Mouse (Mus musculus) hindbrain, embryonic 13.5 days (tissue): ENCODE data around the gene Ppp1r12a. TPM values are rescaled to one million over a fixed set of nuclear protein-coding genes. Genes with fewer than 3 reads are reported as not detected.
"Not testable (repeated sequence)": the region's sequence is repeated elsewhere in the genome, so short reads cannot be mapped to it uniquely, and the experiment has no call there.

ENCODE experiments used
- ATAC-seq: fragments of 200-750 bp; cut with Nextera tagmentation; 2 replicates; pipeline ENCODE4 v1.8.0; 2017; ENCODE audit warnings: moderate TSS enrichment; ENCODE audit not compliant: low FRiP score
- H3K27ac ChIP-seq: fragments of 300-500 bp; sonication (generic); 2 replicates; pipeline ENCODE4 v1.5.1; 2015; ENCODE audit warnings: inconsistent platforms, mild to moderate bottlenecking, moderate library complexity
- H3K27me3 ChIP-seq: fragments of 300-500 bp; sonication (generic); 2 replicates; pipeline ENCODE4 v1.6.1; 2015; ENCODE audit warnings: mild to moderate bottlenecking, inconsistent platforms
- H3K36me3 ChIP-seq: fragments of 300-500 bp; sonication (generic); 2 replicates; pipeline ENCODE4 v1.6.1; 2015; ENCODE audit warnings: mild to moderate bottlenecking, inconsistent platforms
- H3K4me1 ChIP-seq: fragments of 300-500 bp; sonication (generic); replicated peaks from 2 replicates; pipeline ENCODE4 v1.6.1; 2015; ENCODE audit warnings: inconsistent platforms
- H3K4me2 ChIP-seq: fragments of 300-500 bp; sonication (generic); 2 replicates; pipeline ENCODE4 v1.6.1; 2015; ENCODE audit warnings: inconsistent platforms, mild to moderate bottlenecking, moderate library complexity
- H3K4me3 ChIP-seq: fragments of 300-500 bp; sonication (generic); 2 replicates; pipeline ENCODE4 v1.5.1; 2015; ENCODE audit warnings: mild to moderate bottlenecking, inconsistent platforms
- H3K9ac ChIP-seq: fragments of 300-500 bp; sonication (generic); 2 replicates; pipeline ENCODE4 v1.6.1; 2015; ENCODE audit warnings: mild to moderate bottlenecking, inconsistent platforms
- H3K9me3 ChIP-seq: fragments of 300-500 bp; sonication (generic); 2 replicates; pipeline ENCODE4 v1.6.1; 2016; ENCODE audit warnings: inconsistent platforms
- WGBS: fragments of 180-500 bp; shearing (Covaris S2); methylation state at CpG from one replicate; pipeline ENCODE4 v1.1.7; 2015; 5-methylcytosine and 5-hydroxymethylcytosine counted together
- polyA plus RNA-seq: library from polyadenylated mRNA; unstranded; fragments of >200 nt; fragmentation: Nextera tagmentation; extraction: Ambion mirVana; gene quantifications from 2 replicates; pipeline ENCODE4 v1.2.1, GENCODE M21; 2015

The Ppp1r12a gene
- polyA plus RNA-seq, 1 experiment from 2014 or later: 80.6 TPM

- Histone ChIP-seq H3K27ac (no peak overlapping the region), H3K27me3 (no peaks in the 10 kb centered on the region), H3K4me2 (no peak overlapping the region), H3K36me3 (peaks cover 37% of the 10 kb centered on the region), H3K4me1 (no peaks in the 10 kb centered on the region), H3K9ac (no peak overlapping the region), H3K9me3 (no peaks in the 10 kb centered on the region), H3K4me3 (no peak overlapping the region)
- WGBS: 84% methylated on average over 12 of the region's 12 CpGs
- ATAC-seq: no peak
These were observed 88.7 kb downstream of the Ppp1r12a start for GRCm38 (mm10) chr10:108250710-108251109.

- H3K4me1 ChIP-seq: no peaks in the 10 kb centered on the region
- 82% methylated on average over 1 of the region's 2 CpGs for WGBS
- no peaks in the 10 kb centered on the region for H3K27me3 ChIP-seq
- ATAC-seq: no peak
- no peaks in the 10 kb centered on the region for H3K9me3 ChIP-seq
- no peak overlapping the region for H3K27ac ChIP-seq
- H3K4me3 ChIP-seq: no peak overlapping the region
- H3K4me2 ChIP-seq: no peak overlapping the region
- H3K9ac ChIP-seq: no peak overlapping the region
- H3K36me3 ChIP-seq: peaks cover 42% of the 10 kb centered on the region
These were observed 89.2 kb downstream of the Ppp1r12a start for GRCm38 (mm10) chr10:108251181-108251580.

DNA sequence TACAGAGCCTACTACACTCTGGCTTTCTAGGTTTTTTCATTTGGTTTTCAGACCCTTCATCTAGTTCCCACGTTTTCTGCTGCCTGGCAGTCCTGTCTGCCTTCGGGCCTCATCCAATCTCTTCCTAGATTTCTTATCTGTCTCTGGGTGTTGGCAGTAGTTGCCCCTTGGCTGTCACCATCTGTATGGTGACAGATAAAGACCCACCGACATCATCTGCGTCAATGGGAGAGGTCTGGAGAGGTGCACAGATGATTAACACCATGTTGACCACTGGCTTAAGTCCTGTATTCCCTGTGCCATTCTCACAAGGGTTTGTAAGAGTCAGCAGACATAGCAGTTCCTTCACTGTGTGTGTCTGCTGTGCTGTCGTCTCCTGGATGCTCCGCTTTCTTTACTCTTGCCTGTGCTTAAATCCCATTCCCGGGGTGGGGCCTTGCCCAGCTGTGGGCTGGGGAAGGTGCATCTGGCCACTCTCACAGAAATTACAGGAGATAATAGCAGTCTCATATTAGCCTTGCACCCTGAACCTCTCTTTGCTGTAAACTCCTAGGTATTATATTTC is 93.9 kb downstream of the Ppp1r12a start:
- Histone ChIP-seq H3K9me3 (no peaks in the 10 kb centered on the region), H3K27ac (no peak overlapping the region), H3K9ac (no peak overlapping the region), H3K27me3 (no peaks in the 10 kb centered on the region), H3K4me3 (no peak overlapping the region), H3K4me2 (no peak overlapping the region), H3K4me1 (no peaks in the 10 kb centered on the region), H3K36me3 (peaks cover 42% of the 10 kb centered on the region)
- ATAC-seq: no peak
- WGBS: 92% methylated on average over 7 of the region's 7 CpGs

GRCm38 (mm10) chr10:108260931-108261330 is 98.9 kb downstream of the Ppp1r12a start:
- no peak overlapping the region for H3K27ac ChIP-seq
- H3K4me1 ChIP-seq: no peaks in the 10 kb centered on the region
- WGBS: 93% methylated on average over 10 of the region's 10 CpGs
- H3K36me3 ChIP-seq: peaks cover 46% of the 10 kb centered on the region
- H3K4me2 ChIP-seq: no peak overlapping the region
- no peak overlapping the region for H3K4me3 ChIP-seq
- H3K9me3 ChIP-seq: no peaks in the 10 kb centered on the region
- no peak overlapping the region for H3K9ac ChIP-seq
- ATAC-seq: no peak
- H3K27me3 ChIP-seq: no peaks in the 10 kb centered on the region

DNA sequence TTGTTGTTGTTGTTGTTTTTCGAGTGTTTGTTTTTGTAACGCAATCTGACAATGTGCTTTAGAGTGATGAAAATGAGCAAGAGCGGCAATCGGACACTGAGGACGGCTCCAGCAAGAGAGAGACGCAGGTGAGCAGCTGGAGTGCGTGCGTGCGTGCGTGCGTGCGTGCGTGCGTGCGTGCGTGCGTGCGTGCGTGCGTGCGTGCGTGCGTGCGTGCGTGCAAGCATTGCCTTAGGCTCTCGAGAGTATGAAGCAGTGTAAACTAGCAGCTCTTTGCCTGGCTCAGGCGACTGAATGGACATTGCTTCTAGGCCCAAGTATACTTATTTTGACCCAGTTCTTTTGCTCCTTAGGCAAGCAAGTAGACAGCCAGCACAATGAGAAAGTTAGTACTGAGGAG is 102.6 kb downstream of the Ppp1r12a start:
- H3K36me3 ChIP-seq: peaks cover 53% of the 10 kb centered on the region
- no peak for ATAC-seq
- 97% methylated on average over 27 of the region's 27 CpGs for WGBS

GRCm38 (mm10) chr10:108271201-108271600 is 109.2 kb downstream of the Ppp1r12a start:
- Histone ChIP-seq H3K9me3 (no peaks in the 10 kb centered on the region), H3K4me1 (no peaks in the 10 kb centered on the region), H3K27me3 (no peaks in the 10 kb centered on the region), H3K9ac (no peak overlapping the region), H3K27ac (no peak overlapping the region), H3K4me2 (no peak overlapping the region), H3K36me3 (peaks cover 46% of the 10 kb centered on the region), H3K4me3 (no peak overlapping the region)
- no peak for ATAC-seq
- WGBS: 82% methylated on average over 7 of the region's 7 CpGs

More for the DNA sequence above, 102.6 kb downstream of the Ppp1r12a start:
- Histone ChIP-seq H3K9ac (no peak overlapping the region), H3K27ac (no peak overlapping the region), H3K27me3 (no peaks in the 10 kb centered on the region), H3K4me3 (no peak overlapping the region), H3K4me2 (no peak overlapping the region), H3K4me1 (no peaks in the 10 kb centered on the region), H3K9me3 (no peaks in the 10 kb centered on the region)

- Histone ChIP-seq H3K27ac (no peak overlapping the region), H3K27me3 (no peaks in the 10 kb centered on the region), H3K9me3 (no peaks in the 10 kb centered on the region), H3K9ac (no peak overlapping the region), H3K4me3 (no peak overlapping the region), H3K4me1 (no peaks in the 10 kb centered on the region), H3K4me2 (no peak overlapping the region), H3K36me3 (peaks cover 34% of the 10 kb centered on the region)
- 70% methylated on average over 6 of the region's 6 CpGs for WGBS
- no peak for ATAC-seq
These were observed 114.7 kb downstream of the Ppp1r12a start for GRCm38 (mm10) chr10:108276678-108277077.

DNA sequence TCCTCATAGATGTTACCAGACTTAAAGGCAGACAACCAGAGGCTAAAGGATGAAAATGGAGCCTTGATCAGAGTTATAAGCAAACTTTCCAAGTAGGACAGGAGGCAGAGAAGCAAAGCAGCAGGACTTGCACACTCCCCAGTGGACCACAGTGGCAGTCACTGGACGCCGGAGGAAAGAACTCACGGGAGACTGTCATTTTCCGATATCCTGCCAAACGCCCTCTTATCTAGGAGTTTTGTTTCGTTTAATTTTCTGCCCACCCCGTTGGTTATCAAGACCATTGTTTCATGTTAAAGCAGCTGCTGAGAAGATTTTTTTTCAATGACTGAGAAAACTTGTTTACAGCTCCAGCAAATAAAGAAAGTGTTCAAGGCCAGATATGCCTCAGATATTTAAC is 115.2 kb downstream of the Ppp1r12a start:
- Histone ChIP-seq H3K9ac (no peak overlapping the region), H3K36me3 (peaks cover 31% of the 10 kb centered on the region), H3K4me2 (no peak overlapping the region), H3K27me3 (no peaks in the 10 kb centered on the region), H3K9me3 (no peaks in the 10 kb centered on the region), H3K27ac (no peak overlapping the region), H3K4me3 (no peak overlapping the region), H3K4me1 (no peaks in the 10 kb centered on the region)
- 90% methylated on average over 7 of the region's 7 CpGs for WGBS
- no peak for ATAC-seq

DNA sequence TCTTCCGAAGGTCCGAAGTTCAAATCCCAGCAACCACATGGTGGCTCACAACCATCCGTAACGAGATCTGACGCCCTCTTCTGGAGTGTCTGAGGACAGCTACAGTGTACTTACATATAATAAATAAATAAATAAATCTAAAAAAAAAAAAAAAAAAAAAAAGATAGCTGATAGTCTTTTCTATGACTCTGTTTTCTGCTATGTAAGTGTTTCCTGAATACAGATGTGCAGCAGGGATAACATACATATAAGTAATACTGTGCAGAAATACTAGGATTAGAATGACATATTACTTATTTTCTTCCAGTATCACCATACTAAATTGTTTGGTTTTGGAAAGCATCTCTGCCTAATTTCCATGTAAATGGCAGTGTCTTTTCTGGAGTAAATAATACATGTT is 119.1 kb downstream of the Ppp1r12a start:
- H3K4me3 ChIP-seq, H3K9ac ChIP-seq, H3K27me3 ChIP-seq, ATAC-seq, H3K4me1 ChIP-seq, H3K27ac ChIP-seq, H3K4me2 ChIP-seq, H3K9me3 ChIP-seq: not testable (repeated sequence)
- H3K36me3 ChIP-seq: peaks cover 19% of the 10 kb centered on the region
- 94% methylated on average over 2 of the region's 5 CpGs for WGBS

GRCm38 (mm10) chr10:108282351-108282750 is 120.4 kb downstream of the Ppp1r12a start:
- H3K27ac ChIP-seq: no peak overlapping the region
- H3K27me3 ChIP-seq: no peaks in the 10 kb centered on the region
- H3K36me3 ChIP-seq: peaks cover 13% of the 10 kb centered on the region
- H3K9ac ChIP-seq: no peak overlapping the region
- WGBS: 95% methylated on average over 6 of the region's 6 CpGs
- no peak overlapping the region for H3K4me3 ChIP-seq
- H3K9me3 ChIP-seq: no peaks in the 10 kb centered on the region
- 0 out of 2 replicates have a peak, but pooled peaks cover 5% of the 10 kb centered on the region for H3K4me1 ChIP-seq
- ATAC-seq: no peak
- H3K4me2 ChIP-seq: no peak overlapping the region

DNA sequence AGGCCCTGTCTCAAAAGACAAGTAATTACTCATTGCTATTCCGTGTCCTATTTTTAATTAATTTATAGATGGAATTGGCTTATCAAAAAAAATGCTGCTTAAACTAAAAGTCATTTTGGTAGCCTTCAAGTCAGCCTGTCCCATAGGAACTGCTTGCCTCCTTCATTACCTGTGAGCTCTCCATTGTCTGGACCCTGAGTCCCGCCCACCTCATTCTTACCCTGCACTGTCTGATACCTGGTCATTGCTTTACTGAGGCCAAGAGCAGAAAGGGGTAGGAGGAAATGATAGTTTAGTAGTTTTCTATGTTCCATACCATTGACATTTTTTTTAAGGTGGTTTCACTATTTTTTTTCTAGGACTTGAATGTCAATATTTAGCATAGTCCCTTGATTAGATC is 121.4 kb downstream of the Ppp1r12a start:
- Histone ChIP-seq H3K9me3 (no peaks in the 10 kb centered on the region), H3K4me3 (no peak overlapping the region), H3K36me3 (peaks cover 13% of the 10 kb centered on the region), H3K4me2 (no peak overlapping the region), H3K4me1 (0 out of 2 replicates have a peak, but pooled peaks cover 5% of the 10 kb centered on the region), H3K9ac (no peak overlapping the region), H3K27me3 (no peaks in the 10 kb centered on the region), H3K27ac (no peak overlapping the region)
- no peak for ATAC-seq
- WGBS: 92% methylated on average over 2 of the region's 2 CpGs

DNA sequence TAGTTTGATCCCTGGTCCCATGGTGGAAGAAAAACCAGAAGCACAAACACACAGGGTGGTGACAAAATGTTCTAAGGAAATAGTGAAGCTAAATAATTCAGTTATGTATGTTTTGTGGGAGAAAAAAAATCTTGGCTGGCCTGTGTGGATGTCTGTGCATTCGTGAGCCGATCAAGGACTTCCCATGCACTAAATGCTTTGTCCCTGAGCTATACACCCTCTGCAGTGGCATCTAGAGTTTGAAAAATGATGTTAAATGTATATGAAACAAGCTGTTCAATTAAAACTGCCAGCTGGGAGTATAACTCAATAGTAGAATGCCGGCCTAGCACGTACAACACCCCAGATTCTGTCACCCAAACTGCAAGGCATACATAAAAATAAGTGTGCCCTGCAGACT is 121.8 kb downstream of the Ppp1r12a start:
- 0 out of 2 replicates have a peak, but pooled peaks cover 5% of the 10 kb centered on the region for H3K4me1 ChIP-seq
- no peak overlapping the region for H3K9ac ChIP-seq
- H3K9me3 ChIP-seq: no peaks in the 10 kb centered on the region
- 0 out of 2 replicates have a peak overlapping the region, but pooled peaks have one; percentile 5 for H3K27ac ChIP-seq
- no peak overlapping the region for H3K4me2 ChIP-seq
- H3K4me3 ChIP-seq: no peak overlapping the region
- no peak for ATAC-seq
- 78% methylated on average over 4 of the region's 4 CpGs for WGBS
- H3K36me3 ChIP-seq: peaks cover 13% of the 10 kb centered on the region
- no peaks in the 10 kb centered on the region for H3K27me3 ChIP-seq

GRCm38 (mm10) chr10:108284445-108284844 is 122.5 kb downstream of the Ppp1r12a start:
- H3K4me1 ChIP-seq: 0 out of 2 replicates have a peak, but pooled peaks cover 5% of the 10 kb centered on the region
- H3K4me2 ChIP-seq: no peak overlapping the region
- peak; percentile 44; the same call in 1 of the 2 replicates for ATAC-seq
- no peak overlapping the region for H3K9ac ChIP-seq
- H3K27ac ChIP-seq: peak overlapping the region; percentile 66
- H3K9me3 ChIP-seq: no peaks in the 10 kb centered on the region
- no peaks in the 10 kb centered on the region for H3K27me3 ChIP-seq
- WGBS: 90% methylated on average over 4 of the region's 4 CpGs
- no peak overlapping the region for H3K4me3 ChIP-seq
- peaks cover 13% of the 10 kb centered on the region for H3K36me3 ChIP-seq
